Mouse (Mus musculus) layer of hippocampus, adult 18-20 months (tissue): ENCODE data around the gene Cgas. TPM values are rescaled to one million over a fixed set of nuclear protein-coding genes. Genes with fewer than 3 reads are reported as not detected.
"Not testable (repeated sequence)": the region's sequence is repeated elsewhere in the genome, so short reads cannot be mapped to it uniquely, and the experiment has no call there.

ENCODE experiments used
- DNase-seq, 2 experiments: peaks; one replicate each; pipeline ENCODE4 v3.0.0; 2022; ENCODE audit warnings: low spot score in 2 of 2
- long read RNA-seq: library from polyadenylated mRNA; stranded (forward); transcript quantifications from one replicate; pipeline ENCODE4 v2.0.0, GENCODE M21; 2021
- total RNA-seq, 2 experiments: library from RNA; stranded (reverse); gene quantifications; 2 replicates each; pipeline ENCODE4 v1.2.3; 2021

The Cgas gene
- total RNA-seq = under 1 TPM; 0.51 to 0.69 TPM
- long read RNA-seq, partial matches to known transcripts = 1 of 1 reads
- long read RNA-seq, other reads (novel, unspliced or antisense) = 0 of 1 reads

DNA sequence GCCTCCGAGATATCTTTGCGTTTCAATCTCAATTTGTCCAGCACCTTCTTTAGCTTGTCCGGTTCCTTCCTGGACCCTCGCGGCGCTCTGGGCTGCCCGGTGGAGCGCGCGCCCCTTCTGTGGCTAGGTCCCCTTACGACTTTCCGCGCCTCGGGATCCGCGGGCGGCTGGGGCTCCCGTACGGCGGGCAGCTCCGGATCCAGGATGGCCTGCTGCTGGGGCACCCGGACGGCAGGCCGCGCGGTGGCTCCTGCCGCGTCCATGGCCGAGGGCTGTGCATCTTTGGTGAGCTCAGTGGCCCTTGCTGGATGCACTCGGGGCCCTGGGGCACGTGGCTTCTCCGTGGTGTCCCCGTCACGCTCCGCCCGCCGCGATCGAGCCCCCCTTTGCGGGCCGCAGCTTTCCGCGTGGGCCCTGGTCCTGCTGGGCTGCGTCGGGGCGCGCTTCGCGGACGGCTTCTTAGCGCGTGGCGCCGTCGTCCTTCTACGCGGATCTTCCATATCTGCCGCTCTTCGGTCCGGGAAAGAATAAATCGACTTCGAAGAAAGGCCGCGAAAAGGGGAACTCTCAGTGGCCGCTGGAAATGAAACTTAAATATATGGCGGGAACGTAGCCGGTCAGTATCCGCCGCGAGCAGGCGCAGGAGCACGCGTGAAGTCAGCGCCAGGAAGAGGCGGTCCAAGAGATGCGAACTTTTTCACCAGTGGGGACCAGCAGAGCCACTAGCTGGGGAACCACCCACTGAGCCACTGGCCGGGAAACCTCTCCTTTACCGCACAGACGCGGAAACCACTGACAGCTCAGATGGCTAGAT, at the start of gene Cgas:
Cgas (minus strand) TSS at position 659 of the 814 bp plus-strand sequence.
- peak in 1 of 2 experiments; percentile 20 for DNase-seq

DNA sequence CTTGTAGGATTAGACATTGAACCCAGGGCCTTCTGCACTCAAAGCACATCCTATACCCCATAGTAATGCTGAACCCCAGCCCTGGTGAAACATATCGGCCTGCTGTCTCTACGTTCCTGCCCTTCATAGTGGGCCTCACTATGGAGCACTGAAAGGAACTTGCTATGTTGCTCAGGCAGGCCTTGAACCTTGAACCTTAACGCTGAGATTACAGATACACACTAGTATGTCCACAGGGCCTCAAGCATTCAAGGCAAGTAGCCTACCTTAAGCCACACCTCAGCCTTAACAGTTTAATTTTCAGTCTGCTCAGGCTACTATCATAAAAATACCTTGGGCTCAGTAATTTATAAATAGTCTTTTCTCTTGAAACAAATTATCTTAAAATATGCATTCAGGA, 49.2 kb upstream of the Cgas start:
- DNase-seq = no peak

GRCm38 (mm10) chr9:78491169-78491568, 48.1 kb upstream of the Cgas start:
- no peak for DNase-seq

GRCm38 (mm10) chr9:78488890-78489420, 45.9 kb upstream of the Cgas start, which contains the start of gene Eef1a1:
Eef1a1 (minus strand) TSS chr9:78489151.
- DNase-seq = no peak

DNA sequence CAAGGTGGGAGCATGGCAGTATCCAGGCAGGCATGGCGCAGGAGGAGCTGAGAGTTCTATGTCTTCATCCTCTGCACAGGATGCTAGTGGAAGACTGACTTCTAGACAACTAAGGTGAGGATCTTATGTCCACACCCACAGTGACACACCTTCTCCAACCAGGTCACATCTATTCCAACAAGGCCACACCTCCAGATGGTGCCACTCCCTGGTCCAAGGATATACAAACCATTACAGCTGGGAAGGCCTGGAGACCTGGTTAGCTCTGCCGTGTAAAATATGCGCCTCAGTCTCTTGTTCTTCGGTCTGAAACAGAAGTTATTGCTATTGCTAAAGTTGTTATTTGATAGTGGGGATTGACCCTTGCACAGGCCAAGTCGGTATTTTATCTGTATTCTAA, 45.0 kb upstream of the Cgas start:
- DNase-seq = not testable (repeated sequence)

DNA sequence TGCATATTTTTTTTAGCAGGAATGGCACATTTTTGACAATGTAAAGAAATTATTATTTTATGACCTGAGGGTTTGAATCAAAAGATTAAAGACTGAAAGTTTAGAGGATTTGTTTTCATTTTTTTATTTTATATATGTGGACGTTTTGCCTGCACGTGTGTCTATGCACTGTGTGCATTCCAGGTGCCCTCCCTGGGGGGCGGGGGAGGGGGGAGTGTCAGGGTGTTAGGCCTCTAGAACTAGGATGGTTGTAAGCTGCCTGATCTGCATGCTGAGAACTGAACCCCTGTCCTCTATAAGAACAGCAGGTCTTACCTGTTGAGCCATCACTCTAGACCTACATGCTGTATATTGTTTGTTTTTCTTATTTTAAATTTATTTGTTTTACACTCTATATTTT, 41.6 kb upstream of the Cgas start:
- DNase-seq = no peak

- DNase-seq = no peak
Observed at GRCm38 (mm10) chr9:78482386-78482785, 39.3 kb upstream of the Cgas start.

DNA sequence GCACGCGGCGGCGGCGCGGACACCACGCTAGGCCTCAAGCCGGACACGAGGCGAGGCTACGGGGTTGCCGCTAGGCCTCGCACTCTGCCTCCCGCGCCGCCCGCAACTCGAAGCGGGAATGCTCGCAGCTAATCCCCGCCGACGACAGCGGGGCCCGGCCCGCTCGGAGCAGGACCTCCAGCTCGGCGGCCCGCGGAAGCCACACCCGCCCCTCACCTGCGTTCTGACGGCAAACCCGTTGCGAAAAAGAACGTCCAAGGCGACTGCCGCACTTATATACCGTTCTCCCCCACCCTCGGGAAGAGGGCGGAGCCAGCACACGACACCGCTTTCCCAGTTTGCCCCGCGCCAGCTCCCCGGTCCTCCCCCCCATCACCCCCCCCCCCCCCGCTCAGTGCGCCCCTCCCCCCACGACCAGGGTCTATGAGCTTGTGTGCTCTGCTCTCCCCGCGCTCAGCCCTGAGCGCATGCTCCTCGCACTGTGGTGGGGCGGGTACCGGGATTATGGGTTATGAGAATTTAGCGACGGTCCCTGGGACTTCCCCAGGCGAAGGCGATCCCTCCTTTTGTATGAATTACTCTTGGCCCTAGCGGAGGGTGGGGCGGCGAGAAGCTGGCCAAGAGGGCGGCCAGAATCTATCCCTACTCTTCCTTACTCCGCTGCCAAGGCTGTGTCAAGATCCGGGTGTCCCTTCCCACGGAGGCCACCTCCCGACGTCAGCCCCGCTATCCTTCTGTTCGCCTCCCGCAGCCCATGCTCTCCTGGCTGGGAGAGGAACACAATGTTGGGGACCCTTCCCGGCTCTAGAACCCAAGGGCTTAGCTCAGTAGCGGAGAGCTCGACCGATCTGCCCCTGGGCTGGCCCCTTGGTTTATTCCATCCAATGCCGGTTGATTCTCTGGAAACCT, 38.6 kb upstream of the Cgas start:
- peak; percentile 94 to 97 for DNase-seq

DNA sequence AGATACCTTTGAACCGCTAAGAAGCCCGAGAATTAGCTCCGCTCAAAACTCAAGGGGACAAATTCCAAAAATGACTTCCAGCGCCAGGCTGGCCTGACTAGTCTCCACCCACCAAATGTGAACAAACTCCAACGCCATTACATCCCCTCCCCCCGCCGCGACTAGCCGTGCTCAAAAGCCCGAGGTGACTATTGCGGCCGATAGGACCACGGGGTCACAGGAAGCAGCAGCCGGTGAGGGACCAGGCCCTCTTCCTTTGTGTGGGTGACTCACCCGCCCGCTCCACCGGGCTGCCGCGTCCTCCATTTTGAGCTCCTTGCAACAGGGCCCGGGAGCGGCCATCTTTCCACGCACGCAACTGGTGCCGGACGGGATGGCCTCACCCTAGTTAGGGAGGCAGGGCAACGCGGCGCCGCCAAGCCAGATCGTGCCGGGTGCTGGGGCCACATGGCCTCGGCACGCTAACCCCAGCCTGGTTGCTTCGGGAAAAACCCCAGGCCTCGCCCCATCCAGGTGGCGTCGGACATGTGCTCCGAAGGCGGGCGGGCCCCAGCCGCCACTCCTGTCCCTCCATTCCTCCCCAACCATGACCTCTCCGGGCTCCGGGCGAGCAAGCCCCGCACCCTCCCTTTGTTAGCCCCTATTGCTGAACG, 37.8 kb upstream of the Cgas start:
- peak; percentile 51 to 80 for DNase-seq

DNA sequence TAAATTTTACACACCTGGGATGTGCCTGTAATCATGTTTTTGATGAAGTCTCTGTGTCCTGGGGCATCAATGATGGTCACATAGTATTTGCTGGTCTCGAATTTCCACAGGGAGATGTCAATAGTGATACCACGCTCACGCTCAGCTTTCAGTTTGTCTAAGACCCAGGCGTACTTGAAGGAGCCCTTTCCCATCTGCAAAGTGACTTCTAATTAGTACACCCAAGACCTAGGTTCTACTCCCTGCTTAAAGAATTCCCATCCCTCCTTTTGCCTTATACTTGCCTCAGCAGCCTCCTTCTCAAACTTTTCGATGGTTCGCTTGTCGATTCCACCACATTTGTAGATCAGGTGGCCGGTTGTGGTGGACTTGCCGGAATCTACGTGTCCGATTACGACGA, 37.2 kb upstream of the Cgas start:
- DNase-seq = not testable (repeated sequence)

DNA sequence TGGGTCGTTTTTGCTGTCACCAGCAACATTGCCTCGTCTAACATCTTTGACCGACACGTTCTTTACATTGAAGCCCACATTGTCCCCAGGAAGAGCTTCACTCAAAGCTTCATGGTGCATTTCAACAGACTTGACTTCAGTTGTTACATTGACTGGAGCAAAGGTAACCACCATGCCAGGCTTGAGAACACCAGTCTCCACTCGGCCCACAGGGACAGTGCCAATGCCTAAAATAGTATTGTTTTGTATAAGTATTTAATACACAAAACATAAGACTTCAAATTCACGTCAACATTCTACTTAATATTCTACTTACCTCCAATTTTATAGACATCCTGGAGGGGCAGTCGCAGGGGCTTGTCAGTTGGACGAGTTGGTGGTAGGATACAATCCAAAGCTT, 36.3 kb upstream of the Cgas start:
- DNase-seq = not testable (repeated sequence)

DNA sequence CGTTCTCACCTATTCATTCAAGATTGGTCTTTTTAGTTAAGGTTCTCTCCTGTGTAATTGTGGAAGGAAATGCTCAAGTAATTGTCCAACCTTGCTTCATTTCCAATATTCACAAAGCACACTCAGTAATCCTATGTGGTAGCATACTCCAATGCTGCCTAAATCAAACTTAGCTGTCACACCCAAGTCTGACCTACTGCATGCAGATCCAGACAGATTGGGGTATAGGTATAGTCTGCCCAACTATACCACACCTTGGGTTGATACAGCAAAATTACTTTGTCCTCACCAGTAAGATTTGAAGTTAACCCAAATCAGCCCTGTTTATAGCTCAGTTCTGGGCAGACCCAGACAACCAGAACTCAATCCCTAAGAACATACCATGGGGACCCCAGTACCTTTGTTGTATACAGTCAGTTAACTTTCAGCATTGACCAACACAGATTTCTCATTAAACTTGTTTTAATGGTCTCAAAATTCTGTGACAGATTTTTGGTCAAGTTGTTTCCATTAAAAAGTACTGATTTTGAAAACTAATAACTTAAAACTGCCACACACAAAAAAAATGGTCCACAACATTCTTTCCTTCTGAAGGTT, 35.1 kb upstream of the Cgas start:
- not testable (repeated sequence) for DNase-seq

- DNase-seq = peak in 1 of 2 experiments; percentile 24
Observed at GRCm38 (mm10) chr9:78477021-78477551, 34.0 kb upstream of the Cgas start.

DNA sequence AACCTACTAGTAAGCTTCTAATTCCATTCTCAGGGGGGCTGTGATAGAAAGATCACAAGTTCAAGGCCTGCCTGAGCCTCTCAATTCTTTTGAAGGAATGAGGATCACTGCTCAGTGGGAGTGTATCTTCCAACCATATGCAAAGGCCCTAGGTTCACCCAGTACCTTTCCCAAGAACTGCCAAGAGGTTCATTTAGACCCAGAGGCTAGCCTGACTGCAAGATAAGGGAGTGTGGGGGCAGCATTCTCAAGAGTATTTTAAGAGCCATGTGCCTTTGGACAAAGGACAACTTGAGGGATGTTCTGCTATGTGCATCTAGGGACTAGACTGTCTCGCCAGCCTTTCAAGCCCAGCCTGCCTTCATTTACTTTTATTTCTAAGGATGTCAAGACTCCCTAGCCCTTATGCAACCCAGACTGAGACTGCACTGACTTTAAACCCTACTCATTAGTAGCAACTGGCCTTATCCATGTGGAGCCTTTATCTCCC, 33.5 kb upstream of the Cgas start:
- DNase-seq = no peak

GRCm38 (mm10) chr9:78475873-78476272, 32.8 kb upstream of the Cgas start:
- DNase-seq = no peak

GRCm38 (mm10) chr9:78475383-78475780, 32.3 kb upstream of the Cgas start:
- DNase-seq = no peak

DNA sequence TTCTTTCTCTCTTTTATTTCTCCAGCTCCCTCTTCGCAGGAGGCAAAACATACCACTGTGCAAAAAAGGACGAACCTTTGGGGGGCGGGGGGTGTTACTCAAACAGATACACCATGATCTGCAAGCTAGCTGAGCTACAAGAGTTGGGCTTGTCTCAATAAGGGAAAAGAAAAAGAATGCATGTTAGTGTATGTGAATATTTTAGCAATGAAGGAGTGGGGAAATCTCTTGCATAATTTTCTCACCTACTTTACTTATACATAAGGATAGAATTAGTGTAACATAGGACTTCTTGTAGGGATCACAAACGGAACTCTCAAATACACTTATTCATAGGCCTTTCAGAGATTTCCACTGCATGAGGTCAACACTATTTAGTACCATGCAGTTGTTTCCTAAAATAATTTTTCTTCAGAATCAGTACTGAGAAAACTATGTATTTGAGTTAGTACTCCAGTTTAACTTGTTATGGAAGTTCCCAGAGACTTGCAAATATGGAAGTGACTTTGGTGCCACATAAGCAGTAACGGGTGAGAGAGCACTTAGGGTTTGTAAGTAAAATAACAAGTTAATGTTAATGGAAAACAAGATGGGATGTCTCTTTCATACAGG, 31.8 kb upstream of the Cgas start:
- DNase-seq = no peak

DNA sequence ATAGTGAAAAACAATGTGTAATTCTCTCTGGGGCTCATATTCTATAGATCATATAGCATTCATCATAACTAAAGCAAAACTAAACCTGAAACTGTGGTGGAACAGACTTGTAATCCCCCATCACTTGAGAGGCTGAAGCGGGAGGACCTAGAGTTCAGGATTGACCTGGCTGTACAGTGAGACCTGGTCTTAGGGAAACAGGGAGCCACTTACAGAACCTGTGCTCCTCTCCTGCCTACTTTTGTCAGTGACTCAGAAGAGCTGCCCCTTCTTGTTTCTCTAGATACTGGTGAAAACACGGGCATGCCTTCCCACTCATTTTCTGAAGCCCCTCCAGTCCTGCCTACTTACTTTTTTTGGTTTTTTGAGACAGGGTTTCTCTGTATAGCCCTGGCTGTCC, 31.2 kb upstream of the Cgas start:
- no peak for DNase-seq

GRCm38 (mm10) chr9:78473588-78473987, 30.6 kb upstream of the Cgas start:
- no peak for DNase-seq

- no peak for DNase-seq
Observed at GRCm38 (mm10) chr9:78465725-78466124, 22.7 kb upstream of the Cgas start.
